Mouse (Mus musculus) adipocyte (in vitro differentiated cells): ENCODE results near the gene Flrt1.
"Not testable (repeated sequence)": the region's sequence is repeated elsewhere in the genome, so short reads cannot be mapped to it uniquely, and the experiment has no call there.

Experiments
- DNase-seq: peaks from one replicate; pipeline ENCODE4 v3.0.0-alpha.2; 2016; ENCODE audit warnings: low spot score

The Flrt1 gene

DNA sequence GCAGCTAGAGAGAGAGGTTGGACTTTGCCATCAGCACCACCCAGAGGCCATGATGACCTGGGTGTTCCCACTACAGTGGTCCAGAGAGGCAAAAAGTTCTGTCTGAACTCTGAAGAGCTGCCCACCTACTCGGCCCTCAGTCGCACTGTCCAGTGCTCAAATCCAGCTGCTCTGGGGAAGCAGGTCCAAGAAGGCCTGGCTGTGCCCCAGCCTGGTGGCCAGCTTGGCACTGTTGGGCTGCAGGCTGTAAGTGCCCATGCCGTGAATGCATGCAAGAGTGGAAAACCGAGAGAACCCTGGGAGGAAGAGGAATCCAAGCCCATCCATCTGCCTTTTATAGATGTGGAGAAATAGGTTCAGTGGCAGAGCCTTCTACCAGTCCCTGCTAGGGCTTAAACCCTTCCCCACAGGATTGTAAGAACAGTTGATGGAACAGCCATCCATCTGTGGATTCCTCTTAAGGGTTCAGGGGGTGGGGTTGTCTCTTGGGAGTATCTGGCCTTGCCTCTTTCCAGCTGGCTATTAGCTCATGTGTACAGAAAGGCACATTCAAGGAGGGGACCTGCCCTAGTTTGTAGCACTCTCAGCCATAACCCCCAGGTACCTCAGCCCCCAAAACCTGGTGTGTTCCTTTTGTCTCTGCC lies 2.1 kb downstream of the Flrt1 start:
- DNase-seq: no peak

DNA sequence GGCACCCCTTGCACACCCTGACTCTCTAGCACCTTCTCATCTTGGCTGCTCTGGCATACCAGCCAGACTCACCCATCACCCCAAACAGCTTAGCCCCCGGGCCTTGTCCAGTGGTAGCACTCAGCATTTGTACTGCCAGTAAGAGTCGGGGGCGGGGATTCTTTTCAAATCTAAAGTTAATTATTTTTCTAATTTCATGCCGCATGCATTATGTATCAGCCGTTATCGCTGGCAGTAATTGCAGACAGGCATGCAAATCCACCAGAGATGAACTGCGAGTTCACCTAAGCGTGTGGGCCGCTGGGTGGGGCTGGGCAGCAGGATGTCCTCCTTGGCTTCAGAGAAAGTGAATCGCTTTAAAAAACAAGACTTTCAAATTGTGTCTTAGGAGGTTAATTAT lies 3.5 kb downstream of the Flrt1 start:
- DNase-seq: no peak

DNA sequence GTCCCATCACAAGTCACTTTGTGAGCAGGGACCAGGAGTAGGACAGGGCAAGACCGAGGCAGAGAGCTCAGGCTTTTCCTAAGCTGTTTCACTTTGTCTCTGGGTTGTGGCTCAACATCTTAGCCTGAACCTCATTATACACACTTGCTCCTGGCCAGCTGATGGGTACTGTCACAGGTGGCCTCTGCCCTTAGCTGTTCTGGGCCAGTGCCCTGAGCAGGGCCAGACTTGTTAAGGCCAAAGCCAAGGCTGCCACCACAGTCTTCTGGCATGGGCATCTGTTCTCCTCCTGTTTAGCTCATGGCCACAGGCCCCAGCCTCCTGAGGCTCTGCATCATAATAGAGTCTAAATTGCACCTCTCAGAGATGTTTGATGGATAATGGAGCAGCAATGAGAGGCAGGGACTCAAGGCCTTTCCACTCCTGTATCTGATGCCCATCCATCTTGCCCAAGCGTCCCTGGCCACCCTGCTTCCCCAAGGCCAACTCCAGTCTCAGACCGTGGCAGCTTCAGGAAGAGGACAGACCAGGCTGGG lies 5.8 kb downstream of the Flrt1 start:
- DNase-seq: no peak

DNA sequence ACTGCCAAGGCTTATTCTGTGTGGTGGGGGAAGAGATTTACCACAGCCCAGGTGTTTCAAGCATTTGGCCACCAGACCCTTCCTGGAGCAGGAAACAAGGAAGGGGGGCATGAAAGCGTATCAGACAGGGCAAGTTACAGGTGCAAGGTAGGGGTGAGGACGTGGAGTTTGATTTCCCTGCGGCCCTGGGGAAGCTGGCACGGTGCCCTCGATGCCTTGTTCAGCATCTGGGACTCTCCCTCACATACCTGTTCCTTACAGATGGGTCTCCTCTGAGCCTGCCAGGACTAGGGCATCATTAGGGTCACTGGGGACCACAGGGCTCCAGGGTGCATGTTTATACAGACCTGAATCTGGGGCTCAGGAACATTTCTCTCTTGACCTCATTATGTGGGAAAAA lies 12.8 kb downstream of the Flrt1 start:
- no peak for DNase-seq

DNA sequence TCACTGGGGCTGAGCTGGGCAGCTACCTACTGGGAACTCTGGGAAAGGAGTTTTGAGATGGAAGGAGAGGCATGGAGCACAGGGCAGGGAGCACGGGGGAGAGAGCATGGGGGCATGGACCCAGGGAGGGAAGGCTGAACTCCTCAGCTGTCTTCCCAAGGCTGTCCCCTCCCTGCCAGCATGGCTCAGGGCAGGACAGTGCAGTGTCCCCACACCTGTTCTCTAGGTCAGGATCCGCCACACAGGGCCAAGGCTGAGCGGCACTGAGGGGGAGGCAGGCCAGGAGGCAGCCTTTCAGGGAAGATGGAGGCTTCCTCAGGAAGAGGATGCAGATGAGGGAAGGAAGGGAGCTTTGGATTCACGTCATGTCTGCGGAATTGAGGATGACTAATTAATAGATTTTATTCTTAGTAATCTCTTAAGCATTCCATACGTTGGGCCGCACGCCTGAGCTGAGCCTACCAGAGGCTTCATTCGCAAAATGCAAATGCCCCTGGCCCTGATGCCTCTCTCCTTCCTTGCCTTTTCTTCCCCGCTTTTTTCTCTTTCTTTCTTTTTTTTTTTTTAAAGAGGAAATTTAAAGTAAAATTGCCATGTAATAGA lies 14.0 kb downstream of the Flrt1 start:
- DNase-seq: no peak

DNA sequence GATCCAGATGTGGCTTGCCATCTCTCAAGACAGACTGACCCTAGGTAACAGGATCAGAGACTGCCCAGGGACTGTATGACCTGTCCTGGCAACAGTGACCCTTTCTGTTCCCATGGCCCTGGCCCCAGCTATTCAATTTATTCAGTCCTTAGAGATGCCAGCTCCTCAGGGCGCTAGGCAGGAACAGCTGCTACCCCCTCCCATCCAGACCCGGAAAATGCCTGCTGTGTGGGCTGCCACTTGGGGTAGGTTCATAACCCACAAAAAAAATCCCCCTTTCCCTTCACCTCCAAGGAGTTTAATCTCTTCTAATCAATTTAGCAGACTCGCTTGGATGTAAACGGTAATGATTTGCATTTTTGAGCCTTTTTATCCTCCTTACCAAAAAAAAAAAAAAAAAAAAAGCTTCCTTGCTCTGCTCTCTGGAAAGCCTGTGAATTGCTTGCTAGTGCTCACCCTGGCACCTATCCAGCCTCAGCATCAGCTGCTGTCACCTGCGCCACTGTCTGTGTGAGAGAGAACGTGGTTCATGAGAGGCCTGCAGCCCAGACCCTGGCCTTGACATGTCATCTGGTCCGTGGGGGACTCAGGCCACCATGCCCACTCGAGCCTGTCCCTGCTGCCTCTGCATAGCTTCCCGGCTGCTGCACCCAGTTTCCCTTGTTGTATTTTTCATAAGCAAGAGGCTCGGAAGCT lies 15.0 kb downstream of the Flrt1 start:
- DNase-seq: no peak

DNA sequence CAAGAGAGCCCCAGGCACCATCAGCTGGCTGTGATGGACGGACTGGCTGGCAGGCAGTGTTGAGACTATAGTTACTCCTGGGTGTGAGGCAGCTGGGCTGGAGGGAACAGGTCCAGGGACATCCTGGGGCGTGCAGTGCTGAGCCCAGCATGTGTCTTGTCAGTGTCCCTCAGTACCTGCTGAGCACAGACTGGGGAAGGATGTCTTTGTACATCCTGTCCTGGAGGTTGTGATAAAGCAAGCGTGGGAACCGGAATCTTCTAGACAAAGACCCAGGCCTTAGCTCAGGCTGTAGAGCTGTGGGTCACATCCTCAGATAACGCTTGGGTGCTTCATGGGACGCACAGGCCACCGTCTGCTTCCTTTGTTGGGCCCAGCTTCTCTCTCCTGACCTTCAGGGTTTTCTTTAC lies 15.7 kb downstream of the Flrt1 start:
- DNase-seq: no peak

DNA sequence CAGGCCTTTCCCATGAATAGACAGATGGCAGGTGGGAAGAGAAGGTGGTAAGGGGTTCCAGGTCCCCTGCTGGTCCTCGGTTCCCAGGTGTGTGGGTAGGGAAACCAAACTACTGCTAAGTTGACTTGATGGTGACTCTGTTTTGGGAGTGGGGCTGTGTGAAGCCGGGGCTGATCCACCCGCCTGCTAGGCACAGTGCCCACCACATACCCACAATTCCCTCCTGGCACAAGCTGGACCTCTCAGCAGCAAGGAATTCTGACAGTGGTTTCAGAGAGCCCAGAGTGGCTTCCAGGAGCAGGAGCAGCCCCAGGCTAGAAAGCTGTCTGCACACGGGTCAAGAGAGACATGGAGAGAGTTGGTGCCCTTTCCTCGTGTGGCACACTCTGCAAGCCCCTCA lies 16.5 kb downstream of the Flrt1 start:
- no peak for DNase-seq

DNA sequence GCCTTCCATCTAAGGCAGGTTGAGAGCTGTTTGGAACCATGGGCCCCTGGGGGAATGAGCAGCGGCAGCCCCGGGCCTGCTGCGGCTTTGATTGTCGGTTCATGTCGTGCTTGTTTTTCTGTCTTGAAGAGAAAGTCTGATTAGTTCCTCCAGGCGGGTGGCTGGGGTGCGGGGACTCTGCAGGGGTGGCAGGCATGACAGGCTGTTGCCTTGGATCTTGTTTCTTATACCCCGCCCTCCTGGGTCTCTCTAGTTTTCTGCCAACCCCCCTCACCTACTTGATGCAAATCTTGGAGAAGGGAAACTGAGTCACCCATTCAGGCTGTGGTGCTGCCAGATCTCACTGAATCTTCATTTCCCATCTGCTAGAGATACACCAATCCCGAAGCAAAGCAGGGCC lies 17.0 kb downstream of the Flrt1 start:
- DNase-seq: no peak

DNA sequence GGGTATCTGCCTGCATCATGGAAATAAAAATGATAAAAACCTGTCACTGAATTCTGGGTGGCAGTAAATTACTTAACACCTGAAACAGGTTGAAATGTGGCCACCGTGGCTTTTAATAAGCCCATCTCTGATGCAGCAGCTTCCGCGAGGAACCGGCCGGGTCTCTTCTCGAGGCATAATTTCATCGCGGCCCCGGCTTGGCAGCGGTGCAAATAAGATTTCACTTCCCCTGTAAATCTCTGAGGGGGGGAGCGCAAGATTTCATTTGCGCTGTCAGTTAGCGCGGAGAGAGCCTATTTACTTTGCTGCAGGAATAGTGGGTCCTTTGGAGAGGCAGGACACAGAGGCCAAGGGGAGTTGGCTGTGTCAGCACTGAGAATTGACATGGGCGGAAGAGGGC lies 20.8 kb downstream of the Flrt1 start:
- DNase-seq: no peak

DNA sequence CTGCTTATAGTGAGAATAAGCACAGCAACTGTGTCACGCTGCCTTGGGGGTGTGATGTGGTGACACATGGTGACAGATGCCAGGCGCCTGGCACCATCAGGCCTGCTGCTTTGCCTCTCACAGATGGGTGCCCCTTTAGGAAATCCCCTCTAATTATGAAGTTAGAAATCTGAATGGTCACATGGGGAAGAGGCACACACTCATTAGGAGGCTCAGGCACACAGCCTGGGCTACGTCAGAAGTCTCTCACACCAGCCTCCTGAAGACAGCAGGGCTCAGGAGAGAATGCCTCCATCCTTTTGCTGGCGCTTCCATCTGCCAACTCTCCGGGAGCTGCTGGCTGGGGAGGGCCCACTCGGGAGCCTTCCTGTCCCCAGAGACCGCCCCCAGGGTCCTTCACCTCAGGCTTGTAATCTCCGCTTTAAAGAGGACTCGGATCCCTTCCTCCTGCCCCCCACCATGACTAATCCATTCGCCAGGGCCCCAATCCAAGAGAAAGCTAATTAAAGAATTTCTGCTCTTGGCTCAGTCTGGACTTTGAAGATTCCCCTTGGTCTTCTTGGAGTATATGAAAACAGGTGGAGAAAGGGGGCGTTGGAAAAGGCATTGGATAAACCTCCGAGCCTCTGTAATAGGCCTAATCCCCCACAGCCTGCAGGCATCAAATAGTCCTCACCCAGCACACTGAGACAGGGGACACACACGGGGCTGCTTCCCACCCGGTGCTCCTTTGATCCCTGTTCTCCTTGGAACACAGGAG lies 22.3 kb downstream of the Flrt1 start:
- no peak for DNase-seq

DNA sequence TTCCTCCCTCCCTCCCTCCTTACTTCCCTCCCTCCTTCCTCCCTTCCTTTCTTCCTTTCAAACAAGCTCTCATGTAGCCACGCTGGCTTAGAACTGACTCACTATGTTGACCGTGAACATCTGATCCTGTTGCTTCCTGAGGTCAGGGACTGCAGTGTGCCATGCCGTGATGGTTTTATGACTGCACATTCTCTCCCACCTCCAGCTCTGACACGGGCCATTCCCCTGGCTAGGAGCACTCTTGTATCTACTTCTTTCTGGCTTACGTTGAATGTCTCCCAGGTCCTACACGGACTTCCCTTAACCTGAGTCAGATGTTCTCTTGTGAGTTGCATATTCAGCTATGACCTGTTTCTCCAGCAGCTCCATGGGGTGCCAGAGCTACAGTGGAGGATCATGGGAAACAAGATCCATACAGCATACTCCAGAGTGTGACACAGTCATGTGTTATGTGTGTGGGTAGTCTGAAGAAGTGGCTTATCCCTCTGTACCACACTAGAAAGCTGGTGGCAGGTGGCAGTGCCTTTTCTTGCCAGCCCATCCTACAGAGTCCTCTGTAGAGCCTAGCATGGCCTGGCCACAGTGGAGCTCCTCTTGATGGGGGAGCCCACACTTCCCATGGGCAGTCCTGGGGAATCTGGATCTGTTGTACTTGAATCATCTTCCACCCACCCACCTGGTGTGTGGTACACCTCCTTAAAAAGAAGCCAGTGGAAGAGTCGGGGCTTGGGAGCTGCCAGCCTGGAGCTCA lies 23.8 kb downstream of the Flrt1 start:
- no peak for DNase-seq

DNA sequence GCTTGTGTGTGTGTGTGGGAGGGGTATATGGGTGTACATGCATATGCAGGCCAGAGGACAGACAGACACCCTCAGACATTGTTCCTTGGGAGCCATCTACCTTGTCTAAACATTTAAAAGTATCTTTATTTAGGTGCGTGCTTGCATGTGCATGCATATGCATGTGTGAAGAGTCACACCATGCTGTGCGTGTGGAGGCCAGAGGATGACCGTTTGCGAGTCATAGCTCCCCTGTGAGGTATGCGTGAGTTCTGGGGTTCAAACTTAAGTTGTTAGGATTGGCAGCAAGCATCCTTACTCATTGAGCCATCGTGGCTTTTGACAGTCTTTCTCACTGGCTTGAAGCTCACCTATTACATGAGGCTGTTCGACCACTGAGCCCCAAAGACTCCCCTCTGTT lies 27.3 kb downstream of the Flrt1 start:
- DNase-seq: no peak

DNA sequence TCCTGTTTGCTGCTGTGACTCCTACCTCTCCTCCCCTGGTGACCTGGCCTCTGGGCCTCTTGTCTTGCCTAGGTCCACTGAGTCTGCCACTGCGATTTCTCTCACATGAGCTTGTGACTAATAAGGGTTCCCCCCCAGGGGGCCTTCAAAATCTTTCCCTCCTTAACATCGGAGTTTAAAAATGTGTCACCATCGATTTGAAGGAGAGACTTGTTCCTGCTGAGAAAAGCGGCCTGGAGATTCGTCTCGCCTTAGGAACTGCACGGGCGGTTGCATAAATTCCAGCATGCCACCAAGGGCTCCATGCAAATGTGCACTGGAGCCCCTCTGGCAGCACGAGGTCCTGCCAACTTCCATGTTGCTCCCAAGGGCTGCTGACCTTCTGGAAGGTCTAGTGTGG lies 27.9 kb downstream of the Flrt1 start:
- no peak for DNase-seq

DNA sequence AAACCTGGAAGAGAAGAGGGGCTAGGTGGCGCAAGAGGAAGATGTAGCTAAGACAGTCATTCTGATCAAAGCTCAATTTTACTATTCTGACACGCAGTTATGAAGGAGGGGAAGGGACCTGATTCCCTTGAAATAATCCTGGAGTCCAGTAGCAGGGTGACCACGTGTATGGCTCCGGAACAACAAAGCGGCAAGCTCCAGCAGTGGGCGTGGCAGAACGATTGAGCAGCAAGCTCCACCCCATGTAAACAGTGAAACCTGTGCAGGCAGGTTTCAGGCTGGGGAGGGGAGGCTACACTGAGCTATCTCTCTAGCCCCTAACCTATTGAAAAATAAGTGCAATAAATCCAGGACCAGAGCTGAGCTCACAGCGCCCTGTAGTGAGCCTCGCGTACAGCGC lies 30.2 kb downstream of the Flrt1 start:
- DNase-seq: not testable (repeated sequence)

DNA sequence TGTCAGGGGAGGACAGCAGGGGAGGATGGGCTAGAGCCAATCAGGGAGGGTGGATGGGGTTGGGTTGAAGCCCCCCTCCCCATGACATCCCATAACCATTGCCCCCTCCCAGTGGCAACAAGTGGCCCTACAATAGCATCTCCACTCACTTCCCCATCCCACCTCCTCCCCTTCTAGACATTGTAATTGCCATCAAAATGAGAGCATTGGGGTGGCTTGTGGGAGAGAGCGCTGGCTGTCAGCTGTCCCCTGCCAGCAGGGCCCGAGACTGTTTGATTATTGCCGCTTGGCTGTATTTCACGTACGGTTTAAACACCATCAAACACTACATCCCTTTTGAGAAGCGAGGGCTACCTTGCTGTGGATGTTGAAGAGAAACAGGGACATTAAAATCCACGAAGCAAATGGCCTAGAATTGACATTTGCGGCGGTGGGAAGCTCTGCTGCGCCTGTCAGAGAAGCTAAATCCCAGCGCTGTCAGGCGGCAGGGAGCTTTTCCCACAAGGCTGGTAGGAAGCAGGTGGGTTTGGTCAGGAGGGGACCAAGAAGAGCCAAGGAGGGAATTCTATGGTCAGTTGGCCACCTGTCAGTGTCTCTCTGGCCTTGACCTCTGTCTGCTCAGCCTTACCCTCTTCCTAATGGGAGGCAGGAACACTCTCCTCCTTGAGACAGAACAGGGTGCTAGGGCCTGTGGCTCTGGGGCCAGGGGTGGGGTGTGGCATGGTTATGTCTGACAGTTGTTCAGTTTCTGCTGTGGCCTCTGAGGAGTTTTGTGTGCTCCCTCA lies 31.3 kb downstream of the Flrt1 start:
- no peak for DNase-seq

DNA sequence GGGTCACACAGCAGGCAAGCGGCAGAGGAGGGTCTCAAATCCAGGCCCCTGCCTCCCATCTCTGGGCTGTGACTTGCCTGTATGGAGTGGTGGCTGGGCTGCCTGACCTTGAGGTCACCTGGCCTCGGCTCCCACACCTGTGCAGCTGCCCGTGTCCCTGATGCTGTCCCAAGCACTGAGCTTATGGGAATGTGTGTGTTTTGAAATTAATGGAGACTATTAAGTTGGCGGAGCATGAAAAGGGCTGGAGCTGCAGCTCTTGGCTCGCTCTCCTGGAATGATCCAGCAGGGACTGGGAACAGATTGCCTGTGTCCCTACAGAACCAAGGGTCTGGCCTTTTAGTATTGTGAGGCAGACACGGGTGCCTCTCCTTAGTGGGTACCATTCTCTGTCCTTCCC lies 33.3 kb downstream of the Flrt1 start:
- DNase-seq: no peak

DNA sequence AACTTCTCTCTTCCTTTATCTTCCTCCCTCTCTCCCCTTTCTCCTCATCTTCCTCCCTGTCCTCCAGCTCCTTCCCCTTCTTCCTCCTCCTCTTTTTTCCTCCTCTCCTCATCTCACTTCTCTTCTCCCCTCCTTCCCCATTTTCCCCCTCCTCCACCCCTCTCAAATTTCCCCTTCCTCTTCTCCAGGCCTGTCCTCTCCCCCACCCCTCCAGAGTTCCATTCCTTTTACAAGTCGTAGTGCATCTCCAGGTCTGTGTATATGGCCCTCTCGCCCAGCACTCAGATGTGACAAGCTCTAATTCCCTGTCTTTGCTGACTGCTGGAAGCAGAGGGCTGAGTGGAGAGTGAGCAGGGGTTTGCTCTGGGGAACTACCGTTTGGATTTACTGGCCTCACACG lies 34.8 kb downstream of the Flrt1 start:
- no peak for DNase-seq

DNA sequence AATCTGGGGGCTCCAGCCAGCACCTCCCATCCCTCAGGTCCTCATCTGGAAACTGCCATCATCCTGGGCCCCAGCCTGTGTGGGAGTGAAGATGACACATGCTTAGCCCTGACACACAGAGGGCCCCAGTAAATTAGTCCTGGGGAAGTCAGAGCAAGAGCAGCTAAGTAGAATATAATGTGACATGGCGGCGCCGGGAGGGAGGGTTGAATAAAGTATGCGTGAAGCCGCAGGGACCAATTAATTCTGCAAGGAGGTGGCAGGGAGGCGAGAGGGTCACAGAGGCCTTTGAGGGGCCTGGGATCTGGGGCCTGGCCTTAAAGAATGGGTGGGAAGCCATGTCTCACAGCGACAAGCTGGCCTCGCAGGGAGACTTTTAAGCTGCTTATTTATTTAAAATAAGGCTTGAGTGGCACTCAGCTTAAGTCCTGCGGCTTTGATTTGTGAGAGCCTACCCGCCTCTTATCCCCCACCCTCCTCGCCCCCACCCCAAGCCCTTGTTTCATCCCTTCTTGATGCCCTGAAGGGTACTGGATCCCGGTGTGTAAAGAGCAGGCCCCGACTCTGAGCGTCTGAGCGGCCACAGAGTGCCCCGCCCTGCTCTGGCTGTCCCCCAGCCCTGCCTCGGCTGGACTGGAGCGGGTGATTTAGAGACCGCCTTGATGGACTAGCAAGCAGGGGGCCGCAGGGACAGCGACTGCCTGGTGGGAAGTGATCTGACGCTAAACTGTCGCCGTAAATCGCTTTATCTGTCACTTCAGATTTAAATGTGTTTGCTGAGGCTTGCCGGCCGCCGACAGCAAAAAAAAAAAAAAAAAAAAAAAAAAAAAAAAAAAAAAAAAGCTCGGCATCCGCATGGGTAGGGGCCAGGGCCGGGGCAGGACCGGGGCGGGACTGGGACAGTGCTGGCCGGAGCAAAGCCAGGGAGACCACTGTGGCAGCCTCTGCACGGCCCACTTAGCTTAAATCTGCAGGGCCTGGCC lies 35.5 kb downstream of the Flrt1 start:
- DNase-seq: no peak
